Mouse (Mus musculus): ENCODE measurements around the gene Ipmk. TPM values are rescaled to one million over a fixed set of nuclear protein-coding genes. Genes with fewer than 3 reads are reported as not detected.

Ipmk gene
- 14.4 and 68.8 TPM in 2 replicates for polyA plus RNA-seq (2012; rRNA removed; ENCODE audit: low replicate concordance)

GRCm38 (mm10) chr10:71347509-71347949 is at the start of gene Ipmk:
Gene Ipmk (plus strand): TSS chr10:71347763.

GRCm38 (mm10) chr10:71344579-71345143 is 2.9 kb upstream of the Ipmk start, which contains the start of gene Cisd1:
Gene Cisd1 (minus strand): TSS chr10:71344954.

Other genes with a start within 250 kb of the Ipmk start
- gene Bicc1, start 188.1 kb upstream of the Ipmk start, polyA plus RNA-seq (2012; rRNA removed; ENCODE audit: low replicate concordance) = 1.2 and 2.3 TPM in 2 replicates
- gene Tfam, start 109.5 kb upstream of the Ipmk start, polyA plus RNA-seq (2012; rRNA removed; ENCODE audit: low replicate concordance) = 4.0 and 4.9 TPM in 2 replicates
- 7.9 and 10.9 TPM in 2 replicates for gene Ube2d1, start 62.5 kb upstream of the Ipmk start, polyA plus RNA-seq (2012; rRNA removed; ENCODE audit: low replicate concordance)
- 153 and 159 TPM in 2 replicates for gene Cisd1, start 2.8 kb upstream of the Ipmk start, polyA plus RNA-seq (2012; rRNA removed; ENCODE audit: low replicate concordance)